Mouse (Mus musculus): ENCODE results near the gene N4bp2.

GRCm38 (mm10) chr5:65768007-65768406 lies 4.7 kb downstream of the N4bp2 start:
- TF ChIP-seq CTCF (IDR thresholded peaks at IDR 0.05; ENCODE audit: control insufficient read depth, insufficient read depth, low read length) (no peak), POLR2A (IDR thresholded peaks at IDR 0.05; ENCODE audit: borderline replicate concordance, control insufficient read depth, low read depth, low read length) (no peak)

All from bone marrow, adult 2 months (tissue).